Mouse (Mus musculus): ENCODE measurements around the gene Ing1.

DNA sequence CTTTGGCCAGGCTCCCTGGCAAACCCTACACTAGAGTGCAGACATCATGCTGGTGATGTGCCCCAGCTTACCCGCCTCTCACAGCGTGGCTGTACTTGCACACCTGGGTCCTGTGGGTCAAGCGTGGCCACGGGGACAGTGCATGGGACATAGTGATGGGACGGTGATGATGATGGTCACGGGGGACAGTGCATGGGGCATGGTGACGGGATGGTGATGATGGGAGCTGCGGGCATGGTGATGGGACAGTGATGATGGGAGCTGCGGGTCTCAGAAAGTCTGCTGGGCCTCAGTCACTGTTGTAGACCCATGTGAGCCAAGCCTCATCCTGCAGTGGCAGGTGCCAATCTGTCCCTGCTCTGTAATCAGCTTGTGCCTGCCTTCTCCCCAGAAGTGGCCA is 39.1 kb upstream of the Ing1 start:
- TF ChIP-seq POLR2A (IDR thresholded peaks at IDR 0.05; ENCODE audit: control insufficient read depth, low read depth, low read length) (no peak), CTCF (IDR thresholded peaks at IDR 0.05; ENCODE audit: control insufficient read depth, insufficient read depth, insufficient replicate concordance, low read depth, low read length) (no peak)
